Mouse (Mus musculus): Measurements from ENCODE around the gene Acadm.

Gene Acadm

GRCm38 (mm10) chr3:153940486-153940885, 3.9 kb downstream of the Acadm start:
- no peak for DNase-seq

GRCm38 (mm10) chr3:153940021-153940420, 4.4 kb downstream of the Acadm start:
- no peak for DNase-seq

GRCm38 (mm10) chr3:153937116-153937810, 7.2 kb downstream of the Acadm start:
- no peak for DNase-seq

DNA sequence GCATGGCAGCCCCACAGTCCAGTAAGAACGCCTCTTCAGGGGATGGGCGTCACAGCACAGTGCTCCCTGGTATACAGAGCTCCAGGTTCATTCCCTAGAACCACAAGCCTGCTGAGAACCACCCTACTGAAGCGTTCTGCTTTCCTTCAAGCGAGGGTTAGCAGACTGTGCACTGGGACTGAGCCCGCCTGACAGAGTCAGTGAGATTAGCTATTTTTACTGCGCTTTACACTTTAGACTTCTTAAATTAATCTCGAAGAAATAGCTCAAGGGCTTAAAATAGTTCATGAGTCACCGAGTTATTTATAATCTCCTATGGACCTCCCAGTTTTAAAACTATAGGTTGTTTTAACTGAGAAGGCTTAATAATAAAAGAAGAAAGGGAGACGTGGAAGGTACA, 8.6 kb downstream of the Acadm start:
- DNase-seq: no peak

DNA sequence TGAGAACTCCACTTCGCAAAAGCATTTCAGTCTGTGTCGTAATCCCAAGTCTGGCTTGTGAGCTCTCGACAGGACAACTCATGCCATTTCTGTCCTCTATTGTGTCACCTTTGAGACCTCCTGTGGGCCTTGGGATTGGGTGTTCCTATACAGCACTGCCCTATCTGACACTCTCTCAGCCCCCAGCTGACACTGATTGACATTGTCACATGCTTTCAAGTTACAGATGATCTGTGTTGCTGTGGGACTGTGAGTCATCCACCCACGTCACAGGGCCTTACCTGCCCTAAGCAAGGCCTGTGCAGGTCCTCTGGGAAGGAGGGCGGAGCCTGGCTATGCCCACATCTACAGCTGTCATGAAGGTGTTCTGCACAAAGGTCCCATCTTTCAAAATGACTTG, 12.0 kb downstream of the Acadm start:
- DNase-seq: no peak

DNA sequence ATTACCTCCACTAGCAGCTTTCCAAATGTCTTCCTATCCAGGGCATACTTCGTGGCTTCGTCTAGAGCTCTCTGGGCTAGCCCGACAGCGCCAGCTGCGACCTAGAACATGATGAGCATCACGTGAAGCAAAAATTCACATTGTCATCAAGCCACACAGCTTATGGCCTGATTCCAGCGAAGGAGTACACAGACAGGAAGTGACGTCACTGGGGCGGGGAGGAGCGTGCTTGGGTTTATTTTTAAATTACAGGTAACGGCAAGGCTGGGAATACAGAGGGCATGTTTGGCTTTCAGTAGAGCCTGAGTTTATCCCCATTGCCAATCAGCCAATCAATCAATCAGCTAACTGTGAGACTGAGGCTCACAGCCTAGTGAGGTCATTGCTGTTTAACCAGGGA, 14.9 kb downstream of the Acadm start:
- peak in 1 of 2 experiments; percentile 17 for DNase-seq

DNA sequence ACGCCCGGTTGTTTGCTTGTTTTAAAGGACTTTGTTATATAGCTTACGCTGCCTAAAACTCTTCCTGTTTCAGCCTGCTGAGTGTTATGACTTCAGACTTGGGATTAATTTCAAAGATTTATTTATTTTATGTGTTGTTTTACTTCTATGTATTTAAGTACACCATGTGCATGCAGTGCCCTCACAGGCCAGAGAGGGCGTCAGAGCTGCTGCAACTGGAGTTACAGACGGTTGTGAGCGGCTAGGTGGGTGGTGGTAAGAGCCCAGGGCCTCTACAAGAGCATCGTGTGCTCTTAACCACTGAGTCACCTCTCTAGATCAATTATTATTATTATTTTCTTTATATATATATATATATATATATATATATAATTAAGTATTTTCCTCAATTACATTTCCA, 18.1 kb downstream of the Acadm start:
- no peak for DNase-seq

DNA sequence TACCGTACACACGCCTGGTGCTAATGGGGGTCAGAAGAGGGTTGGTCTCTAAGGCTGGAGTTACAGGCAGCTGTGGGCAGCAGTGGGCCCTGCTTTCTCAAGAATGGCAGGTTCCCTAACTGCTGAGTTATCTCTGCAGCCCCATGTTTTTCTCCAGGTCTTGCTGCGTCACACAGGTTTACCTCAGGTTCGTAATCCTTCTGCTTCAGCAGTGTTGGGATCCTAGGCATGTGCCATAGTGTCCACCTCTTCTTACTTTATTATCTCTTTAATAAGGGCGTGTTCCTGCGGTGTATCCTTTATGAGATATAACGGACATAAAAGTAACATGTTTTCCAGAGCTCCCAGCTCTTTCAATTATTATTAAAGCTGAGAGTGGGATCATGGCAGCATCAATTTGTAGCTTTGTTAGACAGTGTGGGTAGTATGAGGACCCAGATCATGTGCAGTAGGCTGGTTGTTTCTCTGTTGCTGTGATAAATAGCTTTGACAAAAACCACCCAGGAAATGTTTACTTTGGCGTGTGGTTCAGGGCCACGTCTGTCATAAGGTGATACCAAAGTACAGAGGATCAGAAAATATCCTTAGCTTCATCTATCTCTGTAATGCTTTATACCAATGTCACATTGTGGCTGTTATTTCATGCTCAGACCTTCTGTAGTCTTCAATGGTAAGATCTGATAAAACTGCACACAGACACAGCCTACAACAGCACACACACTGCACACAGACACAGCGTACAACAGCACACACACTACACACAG, 23.1 kb downstream of the Acadm start:
- DNase-seq: no peak

- no peak for DNase-seq
These were observed 27.2 kb downstream of the Acadm start for GRCm38 (mm10) chr3:153917200-153917599.

DNA sequence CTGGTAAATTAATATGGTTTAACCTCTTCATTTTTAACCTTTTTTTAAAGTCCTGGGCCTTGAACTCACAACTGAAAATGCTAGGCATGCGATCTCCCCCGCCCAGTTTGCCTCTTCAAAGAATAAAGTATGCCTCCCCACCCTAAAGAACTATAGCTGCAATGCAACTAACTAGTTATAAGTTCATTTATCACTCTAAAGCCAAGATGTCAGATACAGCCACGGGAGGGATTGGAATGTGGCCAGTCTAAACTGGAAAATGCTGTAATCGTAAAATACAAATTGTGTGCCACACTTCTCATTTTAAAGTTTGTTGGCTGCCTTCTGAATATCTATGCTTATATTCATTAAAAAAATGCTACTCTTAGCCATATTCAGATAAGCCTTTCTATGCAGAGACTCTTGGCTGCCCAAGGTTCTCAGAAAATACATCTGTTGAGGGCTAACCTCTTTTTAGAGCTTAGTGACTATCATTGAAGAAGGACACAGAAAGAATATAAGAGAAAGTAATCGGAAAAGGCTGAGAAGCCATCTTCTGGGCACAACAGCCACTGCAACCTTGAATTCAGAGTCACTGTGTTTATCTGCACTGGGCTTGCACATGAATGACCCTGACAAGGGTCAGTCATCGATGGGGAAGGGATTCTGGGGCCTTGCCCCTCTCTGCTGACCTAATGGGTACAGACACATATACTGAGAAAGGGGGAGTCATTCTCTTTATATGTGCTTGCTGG, 30.8 kb downstream of the Acadm start:
- no peak for DNase-seq

GRCm38 (mm10) chr3:153912546-153913509, 31.6 kb downstream of the Acadm start, which contains the start of gene Rabggtb:
Rabggtb (minus strand) TSS chr3:153913009.
- DNase-seq: peak; percentile 95

- no peak for DNase-seq
These were observed 32.5 kb downstream of the Acadm start for GRCm38 (mm10) chr3:153911882-153912440.

GRCm38 (mm10) chr3:153911197-153911881, 33.1 kb downstream of the Acadm start:
- DNase-seq: no peak

- DNase-seq: no peak
These were observed 33.9 kb downstream of the Acadm start for GRCm38 (mm10) chr3:153910489-153910888.

GRCm38 (mm10) chr3:153908919-153909318, 35.5 kb downstream of the Acadm start:
- DNase-seq: no peak

DNA sequence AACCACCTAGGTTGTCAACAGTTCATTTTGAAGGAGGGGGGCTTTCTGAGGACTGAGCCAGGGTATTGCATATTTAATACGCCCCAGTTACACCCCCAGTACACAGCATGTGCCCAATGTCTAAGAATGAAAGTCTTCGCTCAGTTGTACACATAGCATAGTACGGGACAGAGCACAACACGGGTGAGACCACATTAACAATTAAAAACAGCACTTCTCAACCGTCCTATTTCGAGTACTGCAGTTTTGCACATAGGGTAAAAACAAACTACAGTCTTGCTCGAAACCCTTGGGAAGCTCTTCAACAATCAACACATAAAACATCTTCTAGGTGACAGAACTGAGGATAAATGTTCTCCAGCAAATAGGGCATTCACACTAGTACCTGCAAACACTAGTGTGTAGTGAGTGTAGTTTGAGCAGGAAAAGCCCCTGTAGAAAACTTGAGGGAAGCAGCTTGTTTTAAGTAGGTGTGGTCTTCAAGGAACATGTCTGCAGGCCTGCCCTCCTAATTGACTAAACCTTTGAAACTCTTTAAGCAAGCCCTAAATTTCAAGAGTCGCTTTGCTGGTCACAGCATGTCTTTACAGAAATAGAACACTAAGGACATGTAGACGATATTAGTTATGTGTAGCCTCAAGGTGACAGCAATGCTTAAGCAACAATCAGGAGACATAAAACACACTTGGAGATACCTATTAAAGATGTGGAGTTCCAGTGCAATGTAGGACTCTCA, 38.1 kb downstream of the Acadm start, which contains the start of gene Msh4:
Msh4 (minus strand) TSS at position 3 of the 736 bp plus-strand sequence.
- no peak for DNase-seq

- DNase-seq: peak in 1 of 2 experiments; percentile 22
These were observed 38.9 kb downstream of the Acadm start for GRCm38 (mm10) chr3:153905251-153906135.

DNA sequence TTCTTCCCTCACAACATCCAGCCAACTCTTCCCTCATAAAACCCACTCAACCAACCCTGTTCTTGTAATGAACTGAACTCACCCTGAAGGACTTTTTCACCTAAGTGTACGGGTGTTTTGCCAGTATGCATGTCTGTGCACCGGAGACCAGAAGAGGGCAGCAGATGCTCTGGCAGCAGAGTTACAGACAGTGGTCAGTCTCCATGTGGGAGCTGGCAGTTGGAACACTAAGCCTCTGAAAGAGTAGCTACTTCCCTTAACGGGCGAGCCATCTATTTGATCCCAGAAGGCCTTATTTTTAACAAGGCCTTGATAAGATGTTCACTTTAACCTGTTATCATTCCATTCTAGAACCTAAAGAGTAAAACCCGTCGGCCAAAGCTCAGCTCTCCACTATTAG, 39.8 kb downstream of the Acadm start:
- DNase-seq: peak; percentile 47 to 53

GRCm38 (mm10) chr3:153902595-153902994, 41.8 kb downstream of the Acadm start:
- no peak for DNase-seq
